Mouse (Mus musculus): ENCODE data around the gene Gm17571. TPM values are rescaled to one million over a fixed set of nuclear protein-coding genes. Genes with fewer than 3 reads are reported as not detected.

Gene Gm17571
- total and polyA plus RNA-seq, 3 experiments, result not detected

DNA sequence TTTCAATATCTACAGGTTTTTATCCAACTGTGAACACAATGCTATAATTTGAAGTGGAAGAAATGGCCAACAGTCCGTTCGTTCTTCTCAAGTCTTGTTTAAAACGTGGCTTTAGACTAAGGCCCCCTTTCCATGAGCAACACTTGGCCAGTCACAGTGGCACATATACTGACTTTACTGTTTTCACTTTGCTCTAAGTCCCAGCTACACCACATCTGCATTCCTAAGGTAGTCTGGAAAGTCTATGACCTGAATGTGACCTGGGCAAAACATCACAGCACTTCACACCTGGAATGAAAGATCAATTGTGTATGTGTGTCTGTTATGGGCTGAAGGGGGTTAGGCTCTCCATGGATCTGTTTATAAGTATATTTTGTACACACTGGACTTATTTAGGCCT is 2.2 kb upstream of the Gm17571 start:
- intact Hi-C loops (cut with DNase I), result no loop called here
- TF ChIP-seq CTCF (IDR thresholded peaks at IDR 0.05) (no peak), EP300 (IDR thresholded peaks at IDR 0.05; ENCODE audit: insufficient read depth, low read depth, low read length) (no peak), POLR2A (IDR thresholded peaks at IDR 0.05; ENCODE audit: insufficient read depth, low read depth, low read length) (no peak)
- DNase-seq, result no peak

DNA sequence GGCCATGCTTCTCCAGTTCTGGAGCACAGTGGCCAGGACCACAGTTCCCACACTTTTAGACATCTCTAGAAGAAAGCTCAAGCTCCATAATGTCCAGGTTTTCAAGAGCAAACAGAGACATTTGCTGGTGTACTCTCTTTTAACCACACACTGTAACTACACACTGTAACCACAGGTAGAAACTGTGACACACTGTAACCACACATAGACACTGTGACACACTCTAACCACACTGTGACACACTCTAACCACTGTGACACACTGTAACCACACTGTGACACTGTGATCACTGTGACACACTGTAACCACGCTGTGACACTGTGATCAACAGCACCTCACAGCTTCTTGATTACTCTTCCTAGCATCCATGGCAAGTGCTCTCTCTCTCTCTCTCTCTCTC is 317 bp downstream of the Gm17571 start:
- Histone ChIP-seq H3K4me1 (ENCODE audit: control insufficient read depth, insufficient read depth, low read length) (peaks cover 12% of the 10 kb centered on the region), H3K36me3 (ENCODE audit: control insufficient read depth, insufficient read depth, low read length) (no peaks in the 10 kb centered on the region; the same call in 1 of the 2 replicates), H3K9ac (ENCODE audit: low read depth, low read length) (no peak overlapping the region), H3K79me2 (replicated peaks; ENCODE audit: control insufficient read depth, insufficient read depth, low read length) (peaks cover 2% of the 10 kb centered on the region), H3K27me3 (ENCODE audit: control insufficient read depth, insufficient read depth, low read length) (no peaks in the 10 kb centered on the region), H3K4me3 (no peak overlapping the region), H3K27ac (no peak overlapping the region)
- DNase-seq, result no peak
- intact Hi-C loops (cut with DNase I), result no loop called here
- 88% methylated on average over 1 of the region's 1 CpGs for WGBS
- TF ChIP-seq CTCF (IDR thresholded peaks at IDR 0.05) (no peak), EP300 (IDR thresholded peaks at IDR 0.05; ENCODE audit: insufficient read depth, low read depth, low read length) (no peak), POLR2A (IDR thresholded peaks at IDR 0.05; ENCODE audit: insufficient read depth, low read depth, low read length) (no peak)

More for the DNA sequence above, 2.2 kb upstream of the Gm17571 start:
- Histone ChIP-seq H3K79me2 (replicated peaks; ENCODE audit: control insufficient read depth, insufficient read depth, low read length) (peaks cover 3% of the 10 kb centered on the region), H3K27ac (no peak overlapping the region), H3K4me3 (no peak overlapping the region), H3K36me3 (ENCODE audit: control insufficient read depth, insufficient read depth, low read length) (no peaks in the 10 kb centered on the region), H3K27me3 (ENCODE audit: control insufficient read depth, insufficient read depth, low read length) (no peaks in the 10 kb centered on the region), H3K4me1 (ENCODE audit: control insufficient read depth, insufficient read depth, low read length) (peaks cover 1% of the 10 kb centered on the region; the same call in 1 of the 2 replicates), H3K9ac (ENCODE audit: low read depth, low read length) (no peak overlapping the region)
- 90% methylated on average over 3 of the region's 3 CpGs for WGBS

DNA sequence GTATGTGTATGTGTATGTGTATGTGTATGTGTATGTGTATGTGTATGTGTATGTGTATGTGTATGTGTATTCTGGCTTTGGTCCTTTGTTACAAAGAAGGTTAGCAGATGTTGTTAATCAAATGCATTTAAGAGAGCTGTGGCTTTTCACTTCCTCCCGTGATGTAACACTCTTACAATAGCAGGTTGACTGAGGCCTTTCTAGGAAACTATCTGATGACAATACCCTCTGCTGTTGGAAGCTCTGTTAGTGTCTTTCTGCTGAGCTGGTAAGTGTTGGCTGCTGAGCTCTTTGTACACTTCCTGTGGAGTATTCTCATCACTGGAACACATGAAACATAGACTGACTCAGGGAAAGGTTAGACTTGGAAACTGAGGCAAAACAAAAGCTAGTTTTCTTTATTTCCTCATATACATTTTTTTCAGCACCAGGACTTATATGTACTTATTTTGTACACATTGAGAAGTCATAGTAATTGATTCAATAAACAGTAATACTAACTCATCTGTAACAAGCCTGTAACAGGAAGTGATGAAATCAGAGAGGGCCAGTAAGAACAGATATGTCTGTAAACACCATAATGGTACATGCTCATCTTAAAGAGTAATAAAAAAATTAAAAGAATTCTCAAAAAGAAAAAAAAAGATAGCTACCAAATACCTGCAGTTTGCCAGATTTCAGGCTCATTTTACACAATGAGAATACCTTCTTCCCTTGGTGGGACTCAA is 2.9 kb downstream of the Gm17571 start:
- no peak for DNase-seq
- intact Hi-C loops (cut with DNase I), result loop anchor here (5.0 kb wide), 2 partner anchors 146 to 209 kb away; partner anchors contain the start of gene Maml2
- whole genome bisulfite sequencing, result 46% methylated on average over 1 of the region's 1 CpGs

DNA sequence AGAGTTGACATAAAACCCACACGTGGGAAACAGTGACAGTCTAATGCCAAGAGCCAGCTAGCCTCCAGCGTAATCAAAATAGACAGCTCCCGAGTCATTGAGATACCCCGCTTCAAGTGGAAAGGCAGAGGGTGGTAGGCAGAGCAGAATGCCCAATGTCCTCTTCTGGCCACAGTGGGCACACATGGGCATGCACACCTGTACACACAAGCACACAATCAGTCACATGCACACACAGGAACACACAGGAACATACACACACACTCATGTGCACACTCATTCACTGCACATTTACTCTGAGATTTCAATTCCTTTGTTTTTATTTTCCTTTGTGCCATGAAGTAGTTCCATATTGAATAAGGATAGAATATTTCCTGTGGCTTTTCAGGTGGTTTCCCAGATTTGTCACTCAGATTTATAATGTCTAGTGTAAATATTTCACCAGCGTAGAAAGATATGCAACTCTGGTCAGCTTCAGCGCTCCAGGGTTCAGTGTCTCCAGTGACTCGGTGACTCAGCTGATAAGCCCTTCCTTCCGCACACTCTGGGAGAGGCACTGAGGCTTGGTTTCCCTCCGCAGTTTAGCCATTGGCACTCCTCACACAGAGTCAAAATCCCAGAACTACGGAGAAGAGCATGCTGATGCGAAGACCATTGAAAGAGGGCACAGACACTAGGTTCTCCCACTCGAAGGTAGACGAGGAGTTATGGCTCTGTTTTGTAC is 4.4 kb downstream of the Gm17571 start:
- Histone ChIP-seq H3K4me3 (no peak overlapping the region), H3K4me1 (ENCODE audit: control insufficient read depth, insufficient read depth, low read length) (peaks cover 12% of the 10 kb centered on the region), H3K36me3 (ENCODE audit: control insufficient read depth, insufficient read depth, low read length) (no peaks in the 10 kb centered on the region; the same call in 1 of the 2 replicates), H3K27ac (peak overlapping the region; percentile 57), H3K27me3 (ENCODE audit: control insufficient read depth, insufficient read depth, low read length) (no peaks in the 10 kb centered on the region), H3K9ac (ENCODE audit: low read depth, low read length) (no peak overlapping the region), H3K79me2 (replicated peaks; ENCODE audit: control insufficient read depth, insufficient read depth, low read length) (no peaks in the 10 kb centered on the region; the same call in 1 of the 2 replicates)
- intact Hi-C loops (cut with DNase I), result loop anchor here (5.0 kb wide), 2 partner anchors 145 to 210 kb away; partner anchors contain the start of gene Maml2
- WGBS, result 31% methylated on average over 13 of the region's 13 CpGs
- no peak for TF ChIP-seq POLR2A (IDR thresholded peaks at IDR 0.05; ENCODE audit: insufficient read depth, low read depth, low read length)
- TF ChIP-seq CTCF (IDR thresholded peaks at IDR 0.05), result no peak
- TF ChIP-seq EP300 (IDR thresholded peaks at IDR 0.05; ENCODE audit: insufficient read depth, low read depth, low read length), result 0 out of 2 replicates have a peak, but pooled peaks have one; percentile 45
- peak; percentile 41 to 48 for DNase-seq

More for the DNA sequence above, 2.9 kb downstream of the Gm17571 start:
- H3K27ac ChIP-seq, result peak overlapping the region; percentile 2
- no peaks in the 10 kb centered on the region; the same call in 1 of the 2 replicates for H3K36me3 ChIP-seq (ENCODE audit: control insufficient read depth, insufficient read depth, low read length)
- no peak overlapping the region for H3K4me3 ChIP-seq
- no peaks in the 10 kb centered on the region for H3K27me3 ChIP-seq (ENCODE audit: control insufficient read depth, insufficient read depth, low read length)
- TF ChIP-seq EP300 (IDR thresholded peaks at IDR 0.05; ENCODE audit: insufficient read depth, low read depth, low read length), result no peak
- no peak for TF ChIP-seq CTCF (IDR thresholded peaks at IDR 0.05)
- TF ChIP-seq POLR2A (IDR thresholded peaks at IDR 0.05; ENCODE audit: insufficient read depth, low read depth, low read length), result no peak
- no peak overlapping the region for H3K9ac ChIP-seq (ENCODE audit: low read depth, low read length)
- H3K79me2 ChIP-seq (replicated peaks; ENCODE audit: control insufficient read depth, insufficient read depth, low read length), result no peaks in the 10 kb centered on the region; the same call in 1 of the 2 replicates
- H3K4me1 ChIP-seq (ENCODE audit: control insufficient read depth, insufficient read depth, low read length), result peaks cover 12% of the 10 kb centered on the region

DNA sequence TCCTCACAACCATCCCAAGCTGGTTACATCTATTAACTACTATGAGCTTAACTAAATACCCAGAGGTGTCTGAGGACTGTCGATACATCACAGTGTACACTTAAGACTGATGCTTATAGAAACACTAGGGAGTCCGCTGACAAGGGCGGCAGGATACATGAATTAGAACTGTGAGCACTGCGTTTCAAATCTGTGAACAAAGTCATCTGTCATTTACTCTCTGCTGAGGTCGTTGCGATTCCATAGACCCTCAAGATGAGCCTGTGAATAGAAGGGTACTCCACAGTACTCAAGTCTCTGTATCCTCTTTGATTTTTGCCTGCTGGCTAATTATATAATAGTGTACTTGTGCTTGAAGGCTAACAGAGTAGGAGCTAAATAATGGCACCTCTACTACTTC is 5.6 kb downstream of the Gm17571 start:
- Histone ChIP-seq H3K36me3 (ENCODE audit: control insufficient read depth, insufficient read depth, low read length) (no peaks in the 10 kb centered on the region; the same call in 1 of the 2 replicates), H3K27me3 (ENCODE audit: control insufficient read depth, insufficient read depth, low read length) (no peaks in the 10 kb centered on the region), H3K4me3 (no peak overlapping the region), H3K79me2 (replicated peaks; ENCODE audit: control insufficient read depth, insufficient read depth, low read length) (no peaks in the 10 kb centered on the region; the same call in 1 of the 2 replicates), H3K27ac (no peak overlapping the region), H3K4me1 (ENCODE audit: control insufficient read depth, insufficient read depth, low read length) (peaks cover 12% of the 10 kb centered on the region), H3K9ac (ENCODE audit: low read depth, low read length) (no peak overlapping the region)
- TF ChIP-seq POLR2A (IDR thresholded peaks at IDR 0.05; ENCODE audit: insufficient read depth, low read depth, low read length) (no peak), CTCF (IDR thresholded peaks at IDR 0.05) (no peak), EP300 (IDR thresholded peaks at IDR 0.05; ENCODE audit: insufficient read depth, low read depth, low read length) (no peak)
- WGBS, result 82% methylated on average over 6 of the region's 6 CpGs
- intact Hi-C loops (cut with DNase I), result loop anchor here (5.0 kb wide), 2 partner anchors 144 to 211 kb away; partner anchors contain the start of gene Maml2
- no peak for DNase-seq
